Mouse (Mus musculus) testis, adult 2 months (tissue): ENCODE data around the gene Ppp2r5b.

Experiments
- CTCF ChIP-seq: fragments of 200-500 bp; IDR thresholded peaks from 2 replicates; pipeline ENCODE4 v1.5.1; 2012; ENCODE audit warnings: low read depth, mild to moderate bottlenecking, inconsistent platforms, low read length, moderate library complexity; ENCODE audit not compliant: control insufficient read depth, insufficient read depth, insufficient replicate concordance
- POLR2A ChIP-seq: fragments of 200-500 bp; IDR thresholded peaks from 2 replicates; pipeline ENCODE4 v1.6.1; 2012; ENCODE audit warnings: low read depth, mild to moderate bottlenecking, inconsistent platforms, low read length, moderate library complexity; ENCODE audit not compliant: control insufficient read depth

DNA sequence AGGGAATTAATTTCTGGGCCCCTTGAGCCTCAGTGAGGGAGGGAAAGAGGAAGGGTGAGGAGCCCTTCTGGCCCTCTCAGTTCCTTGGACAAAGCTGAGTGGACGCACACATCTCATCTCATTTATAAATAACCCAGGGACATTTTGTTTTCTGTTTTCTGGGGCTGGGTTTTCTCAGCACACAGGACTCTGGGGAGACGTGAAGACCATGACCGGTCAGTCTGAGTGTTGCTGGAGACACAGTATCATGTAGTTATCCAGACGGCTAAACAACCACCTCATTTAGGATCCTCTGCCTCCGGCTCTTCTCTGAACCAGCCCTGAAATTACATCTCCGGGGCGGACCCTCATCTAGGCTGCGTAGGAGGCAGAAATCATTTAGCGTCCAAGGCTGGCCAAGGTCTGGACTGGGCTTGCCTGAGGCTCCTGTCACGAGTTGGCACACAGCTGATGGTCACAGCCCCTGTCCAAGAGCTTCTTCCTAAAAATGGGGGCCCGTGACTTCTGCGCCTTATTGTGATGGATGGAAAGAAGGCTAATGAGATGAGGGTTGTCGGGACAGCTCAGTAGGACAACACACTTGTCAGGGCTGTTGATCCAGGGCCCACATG lies 38.4 kb upstream of the Ppp2r5b start:
- TF ChIP-seq CTCF (no peak), POLR2A (no peak)
